Mouse (Mus musculus) cortical plate, adult 2 months (tissue): ENCODE measurements around the gene Vwa3b. TPM values are rescaled to one million over a fixed set of nuclear protein-coding genes. Genes with fewer than 3 reads are reported as not detected.

Experiments
- H3K27ac ChIP-seq: fragments of 200-500 bp; 2 replicates; pipeline ENCODE4 v1.5.1; 2012; ENCODE audit warnings: low read length, control low read depth, inconsistent platforms; ENCODE audit not compliant: insufficient read depth
- H3K4me1 ChIP-seq: fragments of 200-500 bp; 2 replicates; pipeline ENCODE4 v1.6.1; 2011; ENCODE audit warnings: low read length; ENCODE audit not compliant: control insufficient read depth, insufficient read depth
- H3K4me3 ChIP-seq: fragments of 200-500 bp; 2 replicates; pipeline ENCODE4 v1.5.1; 2011; ENCODE audit warnings: mild to moderate bottlenecking, low read length, control low read depth; ENCODE audit not compliant: insufficient read depth
- CTCF ChIP-seq: fragments of 200-500 bp; IDR thresholded peaks from 2 replicates; pipeline ENCODE4 v1.5.1; 2011; ENCODE audit warnings: mild to moderate bottlenecking, control low read depth, low read length; ENCODE audit not compliant: insufficient read depth; ENCODE audit errors: extremely low read depth
- POLR2A ChIP-seq: fragments of 200-500 bp; IDR thresholded peaks from 2 replicates; pipeline ENCODE4 v1.6.1; 2011; ENCODE audit warnings: mild to moderate bottlenecking, low read length, control low read depth; ENCODE audit not compliant: insufficient read depth; ENCODE audit errors: extremely low read depth
- polyA plus RNA-seq: library from polyadenylated mRNA; depleted of rRNA; stranded (reverse); fragments of >200 nt; gene quantifications from 2 replicates; pipeline ENCODE4 v1.2.3, GENCODE M21; 2012

Gene Vwa3b
- polyA plus RNA-seq, 1 experiment, result 0.42 TPM

DNA sequence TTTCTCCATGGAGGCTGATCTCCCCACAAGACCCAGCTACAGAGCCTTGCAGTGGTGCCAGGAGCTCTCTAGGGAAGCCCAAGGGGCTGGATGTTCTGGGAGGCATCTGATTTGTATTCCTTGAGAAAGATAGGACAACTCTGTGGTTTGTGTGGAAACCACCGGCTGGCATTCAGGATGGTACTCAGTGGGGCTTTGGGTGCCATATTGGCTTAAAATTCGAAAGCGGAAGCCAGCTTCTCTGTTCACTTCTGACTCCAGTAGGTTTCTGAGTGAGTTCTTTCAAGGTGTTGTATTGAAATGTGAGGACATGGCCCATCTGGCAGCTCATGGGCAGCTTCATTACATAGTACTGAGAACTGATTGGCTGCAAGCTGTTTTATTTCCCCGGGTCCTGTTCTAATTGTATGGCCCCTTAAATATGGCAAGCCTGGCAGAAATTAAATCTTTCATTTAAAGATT, 71.7 kb downstream of the Vwa3b start:
- TF ChIP-seq POLR2A (no peak), CTCF (no peak)
- Histone ChIP-seq H3K4me1 (0 out of 2 replicates have a peak, but pooled peaks cover 2% of the 10 kb centered on the region), H3K4me3 (no peak overlapping the region), H3K27ac (no peak overlapping the region)

- TF ChIP-seq CTCF (no peak), POLR2A (no peak)
- Histone ChIP-seq H3K4me3 (no peak overlapping the region), H3K4me1 (0 out of 2 replicates have a peak, but pooled peaks cover 2% of the 10 kb centered on the region), H3K27ac (no peak overlapping the region)
Measured at GRCm38 (mm10) chr1:37100361-37100760, 74.0 kb downstream of the Vwa3b start.

GRCm38 (mm10) chr1:37101016-37101415, 74.6 kb downstream of the Vwa3b start:
- H3K4me1 ChIP-seq, result 0 out of 2 replicates have a peak, but pooled peaks cover 2% of the 10 kb centered on the region
- no peak overlapping the region for H3K27ac ChIP-seq
- no peak overlapping the region for H3K4me3 ChIP-seq

DNA sequence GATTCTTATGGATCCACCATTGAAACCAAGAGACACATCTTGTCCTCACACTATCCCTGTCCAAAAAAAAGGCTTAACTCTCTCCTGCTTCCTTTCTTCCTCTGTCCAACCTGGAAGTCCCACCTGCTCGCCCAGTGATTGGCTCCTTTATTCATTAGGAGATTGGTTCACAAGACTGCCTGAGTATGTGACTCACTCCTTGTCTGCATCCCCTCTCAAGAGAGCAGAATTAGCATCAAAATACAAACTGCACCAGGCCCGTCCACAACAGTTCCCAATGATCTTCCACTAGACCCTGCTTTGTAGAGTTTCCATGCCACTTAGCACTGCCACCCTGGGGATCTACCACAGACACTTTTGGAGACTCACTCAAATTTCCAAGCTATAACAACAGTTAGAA, 75.3 kb downstream of the Vwa3b start:
- Histone ChIP-seq H3K4me3 (no peak overlapping the region), H3K4me1 (0 out of 2 replicates have a peak, but pooled peaks cover 2% of the 10 kb centered on the region), H3K27ac (no peak overlapping the region)
- TF ChIP-seq CTCF (no peak), POLR2A (no peak)

More at GRCm38 (mm10) chr1:37101016-37101415, 74.6 kb downstream of the Vwa3b start:
- no peak for TF ChIP-seq CTCF
- TF ChIP-seq POLR2A, result no peak

DNA sequence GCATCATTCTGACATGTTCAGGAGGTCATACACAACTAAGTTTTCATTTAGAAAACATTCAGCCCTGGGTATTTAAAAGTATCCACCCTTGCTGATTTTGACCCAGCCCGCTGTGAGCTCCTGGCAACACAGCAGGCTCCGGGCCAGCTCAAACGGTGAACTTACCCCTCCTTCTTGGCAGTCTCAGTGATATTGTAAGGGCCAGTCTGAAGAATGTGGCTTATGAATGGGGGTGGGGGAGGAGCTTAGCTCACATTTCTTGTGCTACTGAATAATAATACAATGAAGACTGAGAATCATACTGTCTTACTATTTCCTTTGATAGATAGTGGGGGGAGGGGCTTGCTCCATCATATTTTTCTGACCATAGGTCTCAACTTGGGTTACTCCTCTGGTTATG, 78.8 kb downstream of the Vwa3b start:
- no peak overlapping the region for H3K4me3 ChIP-seq
- no peak overlapping the region for H3K27ac ChIP-seq
- TF ChIP-seq POLR2A (no peak), CTCF (no peak)
- H3K4me1 ChIP-seq, result no peaks in the 10 kb centered on the region

DNA sequence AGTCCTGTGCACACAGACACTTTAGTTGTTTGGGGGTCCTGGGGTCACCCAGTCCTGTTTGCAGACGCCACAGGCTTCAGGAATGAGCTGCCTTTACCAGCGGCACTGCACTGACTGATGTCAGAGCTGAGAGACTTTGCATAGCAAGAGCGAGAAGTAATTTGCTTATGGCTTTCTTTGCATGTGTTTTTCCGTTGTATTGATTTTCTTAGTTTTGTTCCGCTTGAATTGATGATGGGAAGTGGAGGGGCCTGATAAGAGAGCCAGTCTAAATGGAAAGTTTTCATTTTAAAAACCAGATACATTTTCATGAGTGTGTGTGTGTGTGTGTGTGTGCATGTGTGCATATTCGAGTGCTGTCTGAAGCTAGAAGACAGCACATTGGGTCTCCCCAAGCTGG, 87.4 kb downstream of the Vwa3b start:
- TF ChIP-seq CTCF (no peak), POLR2A (no peak)
- Histone ChIP-seq H3K4me3 (no peak overlapping the region), H3K4me1 (peaks cover 1% of the 10 kb centered on the region; the same call in 1 of the 2 replicates), H3K27ac (no peak overlapping the region)

- Histone ChIP-seq H3K4me3 (no peak overlapping the region), H3K27ac (no peak overlapping the region), H3K4me1 (peaks cover 1% of the 10 kb centered on the region; the same call in 1 of the 2 replicates)
- TF ChIP-seq POLR2A (no peak), CTCF (no peak)
Measured at GRCm38 (mm10) chr1:37115847-37116246, 89.5 kb downstream of the Vwa3b start.

GRCm38 (mm10) chr1:37116574-37116973, 90.2 kb downstream of the Vwa3b start:
- no peak for TF ChIP-seq CTCF
- no peak for TF ChIP-seq POLR2A
- no peak overlapping the region for H3K27ac ChIP-seq
- no peak overlapping the region for H3K4me3 ChIP-seq
- H3K4me1 ChIP-seq, result peaks cover 1% of the 10 kb centered on the region; the same call in 1 of the 2 replicates

DNA sequence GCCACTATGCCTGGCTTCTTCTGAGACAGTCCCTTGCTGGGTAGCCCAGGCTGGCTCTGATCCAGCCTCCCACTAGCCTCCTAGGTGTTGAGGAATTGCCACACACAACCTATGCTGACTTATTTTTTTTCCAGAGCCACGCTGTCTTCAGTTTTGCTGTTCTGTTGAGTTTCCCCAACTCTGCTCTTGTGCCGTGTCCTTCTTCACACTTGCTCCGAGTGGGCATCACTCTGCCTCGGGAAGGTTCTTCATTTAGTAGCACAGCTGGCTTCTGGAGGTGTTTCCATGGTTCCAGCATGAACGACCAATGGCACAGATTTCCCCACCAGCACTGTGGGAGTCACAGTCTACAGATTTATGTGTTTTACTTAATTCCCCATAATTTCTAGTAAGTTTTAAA, 91.6 kb downstream of the Vwa3b start:
- no peak overlapping the region for H3K4me3 ChIP-seq
- TF ChIP-seq POLR2A (no peak), CTCF (no peak)
- H3K4me1 ChIP-seq, result peaks cover 1% of the 10 kb centered on the region; the same call in 1 of the 2 replicates
- no peak overlapping the region for H3K27ac ChIP-seq

- H3K4me1 ChIP-seq, result peaks cover 1% of the 10 kb centered on the region; the same call in 1 of the 2 replicates
- TF ChIP-seq POLR2A (no peak), CTCF (no peak)
- no peak overlapping the region for H3K27ac ChIP-seq
- no peak overlapping the region for H3K4me3 ChIP-seq
Measured at GRCm38 (mm10) chr1:37122306-37122705, 95.9 kb downstream of the Vwa3b start.
